Mouse (Mus musculus): ENCODE data around the gene Eif4g3.
A peak's percentile ranks its signal among the peaks of the same experiment; 100 is the strongest.

The Eif4g3 gene

DNA sequence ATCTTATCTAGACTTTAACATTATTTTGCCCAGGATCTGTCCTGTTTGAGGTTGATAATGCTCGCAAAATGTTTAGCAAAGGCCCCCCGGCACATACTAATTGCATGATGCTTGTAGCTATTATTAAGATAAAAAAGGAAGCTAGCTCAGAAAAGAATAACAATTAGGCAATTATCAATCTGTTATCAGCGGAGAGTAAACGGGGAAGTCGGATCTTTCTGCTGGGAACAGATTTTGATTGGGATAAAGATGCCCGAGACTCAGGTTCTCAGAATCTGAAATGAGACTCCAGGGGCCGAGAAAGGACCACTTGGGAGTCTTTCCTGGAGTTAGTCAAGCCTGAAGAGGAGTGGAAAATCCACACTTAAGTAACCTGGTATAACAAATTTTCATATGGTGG lies 1.6 kb upstream of the Eif4g3 start:
- DNase-seq, result no peak

DNA sequence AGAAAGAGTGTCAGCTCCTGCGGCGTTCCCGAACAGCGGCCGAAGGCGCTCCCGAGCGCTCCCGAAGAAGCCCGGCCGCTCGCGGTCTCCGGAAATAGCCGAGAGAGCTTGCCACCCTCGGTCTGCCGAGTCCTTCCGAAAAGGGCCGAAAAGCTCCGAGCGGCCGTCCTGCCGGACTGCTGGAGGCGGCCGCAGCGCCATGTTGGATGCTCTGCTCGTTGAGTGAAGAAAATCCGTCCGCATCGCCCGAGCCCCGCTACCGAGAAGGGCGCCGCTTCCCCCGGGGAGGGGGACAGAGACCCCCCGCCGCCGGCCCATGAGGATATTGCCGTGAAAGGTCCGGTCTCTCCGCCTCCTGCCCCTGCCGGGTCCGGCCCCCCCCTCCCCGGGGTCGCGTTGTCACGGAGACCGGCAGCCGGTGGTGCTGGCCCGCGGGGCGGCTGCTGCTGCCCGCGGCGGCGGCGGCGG lies 503 bp downstream of the Eif4g3 start:
- peak; percentile 100 for DNase-seq

DNA sequence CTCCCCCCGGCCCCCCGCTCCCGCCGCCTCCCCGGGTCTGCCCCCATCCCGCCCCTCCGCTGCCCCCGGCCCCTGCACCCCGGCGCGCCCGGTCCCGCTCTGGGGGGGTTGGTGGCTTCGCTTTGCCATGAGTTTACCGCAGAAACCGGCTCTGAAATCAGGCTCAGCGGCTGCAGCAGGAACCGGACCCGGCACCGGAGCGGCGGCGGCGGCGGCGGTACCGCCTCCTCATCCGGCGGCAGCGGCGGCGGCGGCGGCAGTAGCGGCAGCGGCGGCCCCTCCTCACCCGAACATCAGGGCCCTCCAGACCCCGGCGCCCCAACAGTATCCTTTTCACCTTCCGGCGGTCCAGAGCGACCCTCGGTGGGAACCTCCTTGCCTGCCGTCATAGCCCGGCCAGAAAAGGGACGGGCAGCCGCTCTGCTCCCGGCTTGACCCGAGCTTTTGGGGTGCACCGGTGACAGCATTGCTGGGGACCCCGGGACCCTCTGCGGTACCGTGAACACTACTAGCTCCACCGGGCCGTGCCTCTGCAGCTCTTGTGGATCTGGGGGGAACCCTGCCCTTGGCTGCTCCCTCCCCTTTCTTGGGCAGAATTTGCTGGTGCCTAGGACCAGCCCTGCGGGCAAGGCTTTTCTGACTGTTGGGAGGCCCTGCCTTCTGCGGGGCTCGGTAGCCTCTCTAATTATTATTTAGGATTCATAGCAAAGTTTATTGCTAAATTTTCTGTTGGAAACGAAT lies 1.2 kb downstream of the Eif4g3 start:
- DNase-seq, result peak; percentile 55

GRCm38 (mm10) chr4:137994562-137995336 lies 1.9 kb downstream of the Eif4g3 start:
- DNase-seq, result peak; percentile 11

- DNase-seq, result no peak
These were observed 2.6 kb downstream of the Eif4g3 start for GRCm38 (mm10) chr4:137995399-137995798.

GRCm38 (mm10) chr4:137998232-137998631 lies 5.4 kb downstream of the Eif4g3 start:
- no peak for DNase-seq

GRCm38 (mm10) chr4:138000682-138001081 lies 7.9 kb downstream of the Eif4g3 start:
- no peak for DNase-seq

DNA sequence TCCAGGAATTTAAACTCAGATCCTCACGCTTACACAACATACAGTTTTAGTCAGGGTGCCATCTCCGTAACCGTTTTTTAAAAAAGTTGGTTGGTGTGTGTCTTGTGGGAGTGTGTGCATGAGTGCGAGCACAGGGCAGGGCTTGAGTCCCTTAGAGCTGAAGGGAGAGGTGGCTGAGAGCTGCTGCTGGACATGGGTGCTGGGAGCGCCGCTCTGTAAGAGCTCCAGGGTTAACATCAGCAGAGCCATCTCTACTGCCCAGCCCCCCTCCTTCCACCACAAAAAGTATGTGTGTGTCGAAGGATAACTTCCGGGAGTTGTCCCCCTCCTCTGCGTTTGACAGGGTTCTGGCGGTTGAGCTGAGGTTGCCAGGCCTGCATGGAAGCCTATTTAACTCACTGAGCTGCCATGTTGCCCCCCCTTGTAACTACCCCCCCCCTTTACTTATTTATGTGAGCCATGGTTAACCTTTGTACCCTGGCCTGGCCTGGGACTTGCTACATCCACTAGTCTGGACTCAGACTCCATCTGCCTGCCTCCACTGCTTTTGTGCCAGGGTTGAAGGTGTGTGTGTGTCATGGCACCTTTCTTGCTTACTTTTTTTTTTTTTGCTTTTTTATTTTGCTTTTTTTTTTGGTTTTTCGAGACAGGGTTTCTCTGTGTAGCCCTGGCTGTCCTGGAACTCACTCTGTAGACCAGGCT lies 11.2 kb downstream of the Eif4g3 start:
- DNase-seq, result no peak

DNA sequence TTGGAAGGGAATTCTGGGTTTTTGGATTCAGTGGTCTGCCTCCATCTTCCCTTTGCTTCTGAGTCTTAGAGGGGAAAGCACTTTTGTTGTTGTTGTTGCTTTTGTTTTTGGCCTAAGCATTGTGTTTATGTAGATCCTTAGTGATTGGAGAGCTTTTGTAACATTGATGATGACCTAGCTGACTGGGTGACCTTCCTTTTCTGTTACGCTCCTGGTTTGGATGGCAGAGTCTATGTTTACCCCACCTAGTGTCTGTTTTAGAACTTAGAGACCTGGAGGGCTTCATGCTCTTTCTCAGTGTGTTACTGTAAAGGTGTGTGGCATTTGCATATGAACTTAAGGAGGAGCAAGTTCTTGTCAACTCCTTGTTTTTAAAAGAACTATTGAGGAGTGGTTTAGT lies 13.0 kb downstream of the Eif4g3 start:
- no peak for DNase-seq

DNA sequence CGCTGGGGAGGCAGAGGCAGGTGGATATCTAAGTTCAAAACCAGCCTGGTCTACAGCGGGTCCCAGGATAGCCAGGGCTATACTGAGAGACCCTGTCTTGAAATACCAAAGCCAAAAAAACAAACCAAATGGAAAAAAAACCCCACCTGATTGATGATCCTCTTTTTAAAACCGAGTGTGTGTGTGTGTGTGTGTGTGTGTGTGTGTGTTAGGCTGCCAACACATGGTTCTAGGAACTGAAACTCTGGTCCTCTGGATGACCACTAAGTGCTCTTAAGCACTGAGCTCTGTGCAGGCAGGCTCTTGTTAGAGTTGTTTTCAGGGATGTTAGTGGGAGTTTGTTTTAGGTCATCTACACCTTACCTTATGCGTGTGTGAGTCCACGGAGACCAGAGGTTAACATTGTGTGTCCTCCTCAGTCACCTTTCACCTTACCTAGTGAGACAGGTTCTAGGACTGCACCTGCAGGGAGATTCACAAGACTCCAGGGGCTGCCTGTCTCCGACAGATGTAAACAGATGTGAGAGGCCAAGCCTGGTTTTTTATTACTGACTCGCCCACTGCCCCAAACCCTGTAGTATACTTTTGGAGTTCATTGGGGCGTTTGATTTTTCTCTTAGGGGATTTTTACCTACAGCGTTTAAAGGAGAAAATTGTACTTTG lies 14.3 kb downstream of the Eif4g3 start:
- no peak for DNase-seq

- no peak for DNase-seq
These were observed 15.8 kb downstream of the Eif4g3 start for GRCm38 (mm10) chr4:138008646-138009045.

GRCm38 (mm10) chr4:138009786-138010502 lies 17.1 kb downstream of the Eif4g3 start:
- DNase-seq, result no peak

DNA sequence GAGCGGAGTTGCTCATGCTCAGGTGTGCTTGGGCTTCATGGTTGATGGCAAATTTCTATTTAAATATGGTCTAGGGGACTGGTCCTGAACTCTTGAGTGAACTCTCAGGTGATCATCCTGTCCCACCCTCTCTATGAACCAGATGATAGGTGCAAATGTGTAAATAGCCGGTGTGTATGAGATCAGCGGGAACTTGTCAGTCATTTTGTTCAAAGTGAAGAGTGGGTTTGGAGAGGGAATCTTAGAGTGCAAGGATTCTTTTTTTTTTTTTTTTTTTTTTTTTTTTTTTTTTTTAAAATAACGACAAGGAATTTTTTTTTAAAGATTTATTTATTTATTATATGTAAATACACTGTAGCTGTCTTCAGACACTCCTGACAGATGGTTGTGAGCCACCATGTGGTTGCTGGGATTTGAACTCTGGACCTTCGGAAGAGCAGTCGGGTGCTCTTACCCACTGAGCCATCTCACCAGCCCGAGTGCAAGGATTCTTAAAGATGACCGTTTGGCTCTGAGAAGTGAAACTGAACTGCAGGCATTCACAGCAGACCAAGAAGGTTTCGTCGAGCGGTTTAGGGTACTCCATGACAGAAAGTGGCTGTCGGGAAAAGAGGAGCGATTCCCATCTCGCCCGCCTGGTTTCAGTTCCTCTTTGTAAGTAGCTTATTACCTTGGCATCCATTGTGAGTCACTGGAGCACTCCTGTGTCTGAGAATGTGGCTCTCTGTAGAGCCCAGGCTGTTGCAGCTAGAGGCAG lies 21.1 kb downstream of the Eif4g3 start:
- no peak for DNase-seq

DNA sequence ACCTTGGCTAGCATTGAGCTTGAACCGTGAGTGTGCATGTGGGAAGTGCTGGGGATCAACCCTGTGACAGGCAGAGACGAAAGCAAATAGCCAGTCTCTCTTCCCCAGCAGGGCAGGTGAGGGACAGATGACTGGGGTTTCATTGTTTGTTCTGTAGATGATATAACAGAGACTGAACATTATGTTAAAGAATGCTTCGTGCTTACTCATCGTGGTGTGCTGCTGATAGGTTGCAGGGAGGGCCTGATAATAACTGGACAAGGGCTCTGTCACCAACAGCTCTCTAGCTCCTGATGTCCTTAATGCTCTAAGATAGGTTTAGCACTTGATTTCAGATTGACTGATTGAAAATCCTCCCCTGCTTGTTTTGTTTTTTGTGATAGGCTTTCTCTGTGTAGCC lies 23.1 kb downstream of the Eif4g3 start:
- no peak for DNase-seq

- no peak for DNase-seq
These were observed 24.3 kb downstream of the Eif4g3 start for GRCm38 (mm10) chr4:138017085-138017637.

GRCm38 (mm10) chr4:138018011-138018410 lies 25.2 kb downstream of the Eif4g3 start:
- DNase-seq, result no peak

DNA sequence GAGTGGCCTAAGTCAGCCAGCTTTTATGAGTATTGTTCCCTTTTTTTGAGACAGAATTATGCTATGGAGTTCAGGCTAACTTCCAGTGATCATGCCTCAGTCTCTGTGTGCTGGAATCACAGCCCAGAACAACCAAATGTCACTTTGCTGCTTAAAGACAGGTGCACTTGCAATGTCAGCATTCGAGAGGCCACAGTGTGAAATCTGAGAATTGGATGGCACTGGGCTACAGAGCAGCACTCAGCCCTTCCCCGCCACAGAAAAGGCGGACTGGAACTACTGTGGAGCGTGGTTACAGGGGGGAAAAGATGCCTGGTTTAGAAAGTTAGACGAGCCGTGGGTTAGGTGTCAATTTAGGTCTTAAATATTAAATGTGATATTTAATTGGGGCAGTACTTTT lies 27.4 kb downstream of the Eif4g3 start:
- DNase-seq, result no peak

DNA sequence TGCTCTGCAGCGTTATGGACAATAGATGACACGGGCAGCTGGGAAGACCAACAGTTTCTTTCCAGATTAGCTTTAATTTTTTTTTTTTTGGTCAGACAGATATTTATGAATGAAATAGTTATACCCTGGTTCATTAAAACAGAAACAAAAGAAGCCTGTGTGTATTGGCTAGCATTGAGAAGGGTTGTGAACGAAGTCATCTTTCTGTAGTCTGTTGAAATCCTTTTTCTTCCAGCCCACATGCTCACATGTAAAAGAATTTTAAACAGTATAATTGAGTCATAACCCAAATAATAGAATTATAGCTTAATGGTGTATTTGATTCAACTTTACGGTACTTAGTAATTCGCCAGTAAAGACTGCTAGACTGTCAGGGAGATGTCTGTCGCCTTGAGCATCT lies 28.8 kb downstream of the Eif4g3 start:
- DNase-seq, result no peak

DNA sequence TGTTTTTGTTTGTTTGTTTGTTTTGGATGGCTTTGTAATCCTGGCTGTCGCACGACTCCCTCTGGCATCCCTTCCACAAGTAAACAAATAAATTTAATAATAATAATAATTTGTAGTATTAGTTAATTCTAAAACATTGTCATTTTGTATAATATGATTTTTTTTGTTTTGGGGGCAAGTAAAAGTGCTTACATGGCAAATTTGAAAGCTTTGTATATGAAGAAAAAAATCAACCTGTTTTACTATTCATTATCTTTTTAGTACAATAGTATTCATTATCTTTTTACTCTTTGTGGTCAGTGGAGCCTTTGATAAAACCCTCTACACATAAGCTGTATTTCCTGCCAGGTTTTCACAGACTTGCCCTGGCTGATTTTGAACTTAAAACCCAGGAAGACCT lies 29.9 kb downstream of the Eif4g3 start:
- no peak for DNase-seq

GRCm38 (mm10) chr4:138023403-138024100 lies 30.7 kb downstream of the Eif4g3 start:
- no peak for DNase-seq

- no peak for DNase-seq
These were observed 36.3 kb downstream of the Eif4g3 start for GRCm38 (mm10) chr4:138029168-138029567.
